Mouse (Mus musculus): Measurements from ENCODE around the gene Trp53rkb.

The Trp53rkb gene

GRCm38 (mm10) chr2:166793542-166794214 is 1.3 kb downstream of the Trp53rkb start:
- DNase-seq (ENCODE audit: low read depth in 2 of 2, low spot score in 2 of 2) = peak; percentile 66 to 72

GRCm38 (mm10) chr2:166799615-166800472 is 7.5 kb downstream of the Trp53rkb start:
- DNase-seq (ENCODE audit: low read depth in 2 of 2, low spot score in 2 of 2) = no peak

- DNase-seq (ENCODE audit: low read depth in 2 of 2, low spot score in 2 of 2) = no peak
These were observed 8.1 kb downstream of the Trp53rkb start for GRCm38 (mm10) chr2:166800473-166800857.

GRCm38 (mm10) chr2:166801436-166801835 is 9.1 kb downstream of the Trp53rkb start:
- no peak for DNase-seq (ENCODE audit: low read depth in 2 of 2, low spot score in 2 of 2)

GRCm38 (mm10) chr2:166803298-166803697 is 11.0 kb downstream of the Trp53rkb start:
- DNase-seq (ENCODE audit: low read depth in 2 of 2, low spot score in 2 of 2) = no peak

GRCm38 (mm10) chr2:166805250-166806172 is 13.2 kb downstream of the Trp53rkb start, which contains the start of gene Arfgef2:
Gene Arfgef2, plus strand, starts transcription at chr2:166805588.
- peak; percentile 86 to 87 for DNase-seq (ENCODE audit: low read depth in 2 of 2, low spot score in 2 of 2)

- no peak for DNase-seq (ENCODE audit: low read depth in 2 of 2, low spot score in 2 of 2)
These were observed 13.9 kb downstream of the Trp53rkb start for GRCm38 (mm10) chr2:166806173-166806705.

- no peak for DNase-seq (ENCODE audit: low read depth in 2 of 2, low spot score in 2 of 2)
These were observed 14.5 kb downstream of the Trp53rkb start for GRCm38 (mm10) chr2:166806813-166807212.

- DNase-seq (ENCODE audit: low read depth in 2 of 2, low spot score in 2 of 2) = no peak
These were observed 17.2 kb downstream of the Trp53rkb start for GRCm38 (mm10) chr2:166809499-166809898.

GRCm38 (mm10) chr2:166810821-166811220 is 18.5 kb downstream of the Trp53rkb start:
- no peak for DNase-seq (ENCODE audit: low read depth in 2 of 2, low spot score in 2 of 2)

- DNase-seq (ENCODE audit: low read depth in 2 of 2, low spot score in 2 of 2) = no peak
These were observed 26.3 kb downstream of the Trp53rkb start for GRCm38 (mm10) chr2:166818463-166819143.

- DNase-seq (ENCODE audit: low read depth in 2 of 2, low spot score in 2 of 2) = no peak
These were observed 27.5 kb downstream of the Trp53rkb start for GRCm38 (mm10) chr2:166819849-166820248.

- no peak for DNase-seq (ENCODE audit: low read depth in 2 of 2, low spot score in 2 of 2)
These were observed 28.5 kb downstream of the Trp53rkb start for GRCm38 (mm10) chr2:166820844-166821243.

GRCm38 (mm10) chr2:166821406-166821805 is 29.1 kb downstream of the Trp53rkb start:
- DNase-seq (ENCODE audit: low read depth in 2 of 2, low spot score in 2 of 2) = no peak

- DNase-seq (ENCODE audit: low read depth in 2 of 2, low spot score in 2 of 2) = no peak
These were observed 29.9 kb downstream of the Trp53rkb start for GRCm38 (mm10) chr2:166822119-166822826.

GRCm38 (mm10) chr2:166822901-166823300 is 30.6 kb downstream of the Trp53rkb start:
- no peak for DNase-seq (ENCODE audit: low read depth in 2 of 2, low spot score in 2 of 2)

GRCm38 (mm10) chr2:166824386-166824785 is 32.1 kb downstream of the Trp53rkb start:
- DNase-seq (ENCODE audit: low read depth in 2 of 2, low spot score in 2 of 2) = no peak

GRCm38 (mm10) chr2:166824998-166825397 is 32.7 kb downstream of the Trp53rkb start:
- no peak for DNase-seq (ENCODE audit: low read depth in 2 of 2, low spot score in 2 of 2)

- DNase-seq (ENCODE audit: low read depth in 2 of 2, low spot score in 2 of 2) = no peak
These were observed 34.3 kb downstream of the Trp53rkb start for GRCm38 (mm10) chr2:166826491-166827224.
